8 mouse cellular contexts compared by ENCODE assay signal in genomic region chr2:27097776-27098175, GRCm38 (mm10). TPM values are rescaled to one million over a fixed set of nuclear protein-coding genes. Genes with fewer than 3 reads are reported as not detected.
DNase-seq lines count a peak whose midpoint lies in the region; ATAC-seq and TF ChIP-seq lines count a peak whose summit lies in the region.

No protein-coding gene starts in this region.

- no peak for TF ChIP-seq POLR2A in thymus, adult 2 months (IDR thresholded peaks at IDR 0.05; ENCODE audit: control insufficient read depth, extremely low read depth, insufficient read depth, low read length, poor library complexity)

- 13% methylated on average over 6 of the region's 6 CpGs for WGBS in heart, embryonic 10.5 days
- 26% methylated on average over 6 of the region's 6 CpGs for WGBS in midbrain, embryonic 13.5 days
- WGBS in thymus, adult 2 months = 28% methylated on average over 6 of the region's 6 CpGs

- H3K4me1 ChIP-seq in heart, embryonic 10.5 days = peaks cover 45% of the 10 kb centered on the region
- peaks cover 18% of the 10 kb centered on the region for H3K4me1 ChIP-seq in midbrain, embryonic 13.5 days (replicated peaks)
- H3K4me1 ChIP-seq in thymus, adult 2 months (replicated peaks; ENCODE audit: control insufficient read depth, insufficient read depth, low read length) = peaks cover 13% of the 10 kb centered on the region

- no peaks in the 10 kb centered on the region for H3K9me3 ChIP-seq in heart, embryonic 10.5 days
- H3K9me3 ChIP-seq in midbrain, embryonic 13.5 days = no peaks in the 10 kb centered on the region

- no peak overlapping the region for H3K4me2 ChIP-seq in midbrain, embryonic 13.5 days (replicated peaks)

- no peak overlapping the region for H3K9ac ChIP-seq in midbrain, embryonic 13.5 days (replicated peaks)

- peak overlapping the region; percentile 86 for H3K27ac ChIP-seq in heart, embryonic 10.5 days
- H3K27ac ChIP-seq in midbrain, embryonic 13.5 days = peak overlapping the region; percentile 35; the same call in 1 of the 2 replicates
- no peak overlapping the region for H3K27ac ChIP-seq in thymus, adult 2 months (ENCODE audit: control insufficient read depth, insufficient read depth, low read length)

- peak; percentile 75 for ATAC-seq in midbrain, embryonic 13.5 days

- peaks cover 2% of the 10 kb centered on the region; the same call in 1 of the 2 replicates for H3K36me3 ChIP-seq in heart, embryonic 10.5 days
- H3K36me3 ChIP-seq in midbrain, embryonic 13.5 days = no peaks in the 10 kb centered on the region
- no peaks in the 10 kb centered on the region for H3K36me3 ChIP-seq in thymus, adult 2 months (ENCODE audit: control insufficient read depth, insufficient read depth, low read length)

- TF ChIP-seq CTCF in thymus, adult 2 months (IDR thresholded peaks at IDR 0.05; ENCODE audit: borderline replicate concordance, control insufficient read depth, extremely low read depth, insufficient read depth, low read length, poor library complexity) = no peak

- H3K27me3 ChIP-seq in heart, embryonic 10.5 days (ENCODE audit: insufficient read depth, poor library complexity, severe bottlenecking) = peaks cover 6% of the 10 kb centered on the region; the same call in 1 of the 2 replicates
- H3K27me3 ChIP-seq in midbrain, embryonic 13.5 days = no peaks in the 10 kb centered on the region
- H3K27me3 ChIP-seq in thymus, adult 2 months (ENCODE audit: control insufficient read depth, insufficient read depth, low read length) = no peaks in the 10 kb centered on the region

- H3K4me3 ChIP-seq in heart, embryonic 10.5 days = no peak overlapping the region
- no peak overlapping the region for H3K4me3 ChIP-seq in midbrain, embryonic 13.5 days (replicated peaks)
- H3K4me3 ChIP-seq in thymus, adult 2 months (ENCODE audit: control insufficient read depth, insufficient read depth, low read length) = no peak overlapping the region

- peak; percentile 50 for DNase-seq in embryo, embryonic 10 days (ENCODE audit: low spot score)
- DNase-seq in embryo, embryonic 9.5 days (ENCODE audit: extremely low spot score) = no peak
- peak; percentile 73 for DNase-seq in MN1 (ENCODE audit: low spot score)
- DNase-seq in heart, embryonic 10.5 days (ENCODE audit: low spot score) = no peak
- DNase-seq in kidney, adult 9 months = peak; percentile 50
- no peak for DNase-seq in thymus, adult 2 months
- DNase-seq in frontal cortex, postnatal 25 days (ENCODE audit: low spot score in 2 of 2) = no peak

RNA-seq across cellular contexts. Expression of gene Adamtsl2, which starts 18.6 kb away (rescaled TPM):
- 9.7 and 13.5 TPM in 2 replicates for polyA plus RNA-seq in heart, embryonic 10.5 days (2016; fragmentation: Nextera tagmentation; extraction: Ambion mirVana)
- polyA plus RNA-seq in midbrain, embryonic 13.5 days (2015; fragmentation: Nextera tagmentation; extraction: Ambion mirVana) = 6.0 and 6.9 TPM in 2 replicates
- polyA plus RNA-seq in thymus, adult 2 months (2012; rRNA removed) = 16.1 and 16.5 TPM in 2 replicates

RNA-seq across cellular contexts. Expression of gene Mymk, which starts 25.8 kb away (rescaled TPM):
- 0.09 TPM in 1 of 2 replicates, not detected in the other for polyA plus RNA-seq in heart, embryonic 10.5 days (2016; fragmentation: Nextera tagmentation; extraction: Ambion mirVana)
- not detected in 2 replicates for polyA plus RNA-seq in midbrain, embryonic 13.5 days (2015; fragmentation: Nextera tagmentation; extraction: Ambion mirVana)
- polyA plus RNA-seq in thymus, adult 2 months (2012; rRNA removed) = 0.61 and 0.81 TPM in 2 replicates

RNA-seq across cellular contexts. Expression of gene Fam163b, which starts 44.5 kb away (rescaled TPM):
- polyA plus RNA-seq in heart, embryonic 10.5 days (2016; fragmentation: Nextera tagmentation; extraction: Ambion mirVana) = 0.25 and 0.39 TPM in 2 replicates
- 0.68 and 1.1 TPM in 2 replicates for polyA plus RNA-seq in midbrain, embryonic 13.5 days (2015; fragmentation: Nextera tagmentation; extraction: Ambion mirVana)
- 7.8 and 13.3 TPM in 2 replicates for polyA plus RNA-seq in thymus, adult 2 months (2012; rRNA removed)

Comparison
In these comparisons a context has a peak if more than half of its experiments do, and no peak if none do; other contexts are left out.
1. DNase-seq: peak in embryo, embryonic 10 days (single experiment), MN1 (single experiment) and kidney, adult 9 months (single experiment); none in embryo, embryonic 9.5 days (single experiment), heart, embryonic 10.5 days (single experiment), thymus, adult 2 months (single experiment) and frontal cortex, postnatal 25 days (0 of 2).